ENCODE assay signal across 12 mouse cellular contexts in genomic region chr17:25555159-25555558, GRCm38 (mm10). TPM values are rescaled to one million over a fixed set of nuclear protein-coding genes. Genes with fewer than 3 reads are reported as not detected.
DNase-seq lines count a peak whose midpoint lies in the region; ATAC-seq and TF ChIP-seq lines count a peak whose summit lies in the region.
"Had no signal": no experiment of that assay in that cellular context is flagged by ENCODE, and none has a peak within 500 bp of the region (broad histone marks: within the 10 kb centered on the region; RNA-seq: fewer than 3 reads in every experiment).

No protein-coding gene starts in this region.

- WGBS in midbrain, postnatal 0 days = 68% methylated on average over 3 of the region's 3 CpGs
- WGBS in midbrain, embryonic 16.5 days = 60% methylated on average over 3 of the region's 3 CpGs
- 15% methylated on average over 3 of the region's 3 CpGs for WGBS in embryonic facial prominence, embryonic 12.5 days
- WGBS in hindbrain, embryonic 16.5 days = 59% methylated on average over 3 of the region's 3 CpGs

- H3K27ac ChIP-seq in midbrain, postnatal 0 days (ENCODE audit: low read depth, low read length) = peak overlapping the region; percentile 28; the same call in 1 of the 2 replicates
- no peak overlapping the region for H3K27ac ChIP-seq in midbrain, embryonic 16.5 days (ENCODE audit: low read length)
- peak overlapping the region; percentile 63 for H3K27ac ChIP-seq in embryonic facial prominence, embryonic 12.5 days
- peak overlapping the region; percentile 74; the same call in 1 of the 2 replicates for H3K27ac ChIP-seq in hindbrain, embryonic 16.5 days (ENCODE audit: low read depth, low read length)
- H3K27ac ChIP-seq: liver, embryonic 15.5 days had no signal

- no peak overlapping the region for H3K4me2 ChIP-seq in midbrain, postnatal 0 days (ENCODE audit: low read depth, low read length, poor library complexity, severe bottlenecking)
- no peak overlapping the region for H3K4me2 ChIP-seq in midbrain, embryonic 16.5 days (ENCODE audit: low read length)
- H3K4me2 ChIP-seq in embryonic facial prominence, embryonic 12.5 days (replicated peaks) = no peak overlapping the region
- H3K4me2 ChIP-seq in hindbrain, embryonic 16.5 days (ENCODE audit: low read length) = no peak overlapping the region
- H3K4me2 ChIP-seq: liver, embryonic 15.5 days had no signal

- peaks cover 15% of the 10 kb centered on the region for H3K4me1 ChIP-seq in midbrain, postnatal 0 days (ENCODE audit: insufficient read depth, low read length)
- peaks cover 15% of the 10 kb centered on the region for H3K4me1 ChIP-seq in midbrain, embryonic 16.5 days (ENCODE audit: control insufficient read depth, insufficient read depth, low read length)
- H3K4me1 ChIP-seq in embryonic facial prominence, embryonic 12.5 days = peaks cover 25% of the 10 kb centered on the region
- peaks cover 21% of the 10 kb centered on the region for H3K4me1 ChIP-seq in hindbrain, embryonic 16.5 days (ENCODE audit: control insufficient read depth, insufficient read depth, low read depth, low read length)
- H3K4me1 ChIP-seq: liver, embryonic 15.5 days had no signal

- TF ChIP-seq CTCF in midbrain, postnatal 0 days (IDR thresholded peaks at IDR 0.05) = no peak

- no peaks in the 10 kb centered on the region for H3K27me3 ChIP-seq in midbrain, postnatal 0 days (ENCODE audit: insufficient read depth, low read length)
- H3K27me3 ChIP-seq in midbrain, embryonic 16.5 days (ENCODE audit: control insufficient read depth, insufficient read depth, low read depth, low read length) = no peaks in the 10 kb centered on the region
- no peaks in the 10 kb centered on the region for H3K27me3 ChIP-seq in embryonic facial prominence, embryonic 12.5 days
- no peaks in the 10 kb centered on the region for H3K27me3 ChIP-seq in hindbrain, embryonic 16.5 days (replicated peaks; ENCODE audit: control insufficient read depth, insufficient read depth, low read length)

- H3K36me3 ChIP-seq in midbrain, postnatal 0 days (ENCODE audit: insufficient read depth, low read length) = no peaks in the 10 kb centered on the region
- H3K36me3 ChIP-seq in midbrain, embryonic 16.5 days (ENCODE audit: control insufficient read depth, insufficient read depth, low read length) = no peaks in the 10 kb centered on the region
- H3K36me3 ChIP-seq in embryonic facial prominence, embryonic 12.5 days = no peaks in the 10 kb centered on the region
- no peaks in the 10 kb centered on the region for H3K36me3 ChIP-seq in hindbrain, embryonic 16.5 days (ENCODE audit: control insufficient read depth, insufficient read depth, low read length)
- H3K36me3 ChIP-seq: liver, embryonic 15.5 days had no signal

- no peaks in the 10 kb centered on the region for H3K9me3 ChIP-seq in midbrain, postnatal 0 days (ENCODE audit: low read length)
- no peaks in the 10 kb centered on the region for H3K9me3 ChIP-seq in midbrain, embryonic 16.5 days (replicated peaks; ENCODE audit: control insufficient read depth, low read length, poor library complexity, severe bottlenecking)
- no peaks in the 10 kb centered on the region for H3K9me3 ChIP-seq in embryonic facial prominence, embryonic 12.5 days
- H3K9me3 ChIP-seq in hindbrain, embryonic 16.5 days (ENCODE audit: control insufficient read depth, low read length) = no peaks in the 10 kb centered on the region
- H3K9me3 ChIP-seq: liver, embryonic 15.5 days had no signal

- H3K4me3 ChIP-seq in midbrain, postnatal 0 days (ENCODE audit: low read depth, low read length) = no peak overlapping the region
- H3K4me3 ChIP-seq in midbrain, embryonic 16.5 days (ENCODE audit: low read depth, low read length) = no peak overlapping the region
- H3K4me3 ChIP-seq in embryonic facial prominence, embryonic 12.5 days = no peak overlapping the region
- H3K4me3 ChIP-seq in hindbrain, embryonic 16.5 days (ENCODE audit: low read length) = no peak overlapping the region
- H3K4me3 ChIP-seq: heart, adult 2 months; liver, embryonic 15.5 days had no signal

- ATAC-seq in midbrain, postnatal 0 days (ENCODE audit: low FRiP score) = no peak
- ATAC-seq in midbrain, embryonic 16.5 days = no peak
- ATAC-seq in embryonic facial prominence, embryonic 12.5 days (ENCODE audit: insufficient number of reproducible peaks, insufficient read depth, low FRiP score, low TSS enrichment) = peak; percentile 39; the same call in 1 of the 2 replicates
- no peak for ATAC-seq in hindbrain, embryonic 16.5 days
- no peak for ATAC-seq in frontal cortex, adult (ENCODE audit: low TSS enrichment)

- no peak for DNase-seq in midbrain, postnatal 0 days (ENCODE audit: low spot score)
- peak; percentile 9 for DNase-seq in yolk sac, embryonic 10.5 days (ENCODE audit: low spot score)
- no peak for DNase-seq in cerebellum, postnatal 25 days
- DNase-seq in natural killer cell, adult 2 months (ENCODE audit: low spot score in 2 of 2) = no peak
- DNase-seq: heart, adult 2 months; kidney, adult 18-20 months; thymus, postnatal 36 days had no signal

- no peak overlapping the region for H3K9ac ChIP-seq in midbrain, postnatal 0 days (replicated peaks; ENCODE audit: low read length, poor library complexity, severe bottlenecking)
- H3K9ac ChIP-seq in midbrain, embryonic 16.5 days (ENCODE audit: low read depth, low read length) = no peak overlapping the region; the same call in 1 of the 2 replicates
- no peak overlapping the region for H3K9ac ChIP-seq in embryonic facial prominence, embryonic 12.5 days
- no peak overlapping the region for H3K9ac ChIP-seq in hindbrain, embryonic 16.5 days (ENCODE audit: low read depth, low read length)
- H3K9ac ChIP-seq: liver, embryonic 15.5 days had no signal

RNA-seq across cellular contexts. Expression of gene Sox8, which starts 15.3 kb away (rescaled TPM):
- 21.5 and 31.0 TPM in 2 replicates for total RNA-seq in midbrain, postnatal 0 days (2014; rRNA removed)
- 16.3 and 19.9 TPM in 2 replicates for polyA plus RNA-seq in midbrain, postnatal 0 days (2015; fragmentation: Nextera tagmentation; extraction: Ambion mirVana)
- polyA plus RNA-seq in midbrain, embryonic 16.5 days (2015; fragmentation: Nextera tagmentation; extraction: Ambion mirVana) = 10.1 and 16.2 TPM in 2 replicates
- polyA plus RNA-seq in embryonic facial prominence, embryonic 12.5 days (2016; fragmentation: Nextera tagmentation; extraction: Ambion mirVana) = 11.8 and 13.2 TPM in 2 replicates
- polyA plus RNA-seq in hindbrain, embryonic 16.5 days (2015; fragmentation: Nextera tagmentation; extraction: Ambion mirVana) = 24.2 and 25.1 TPM in 2 replicates

RNA-seq across cellular contexts. Expression of gene Lmf1, which starts 23.7 kb away (rescaled TPM):
- 27.3 and 27.6 TPM in 2 replicates for total RNA-seq in midbrain, postnatal 0 days (2014; rRNA removed)
- 19.8 and 23.0 TPM in 2 replicates for polyA plus RNA-seq in midbrain, postnatal 0 days (2015; fragmentation: Nextera tagmentation; extraction: Ambion mirVana)
- 20.4 and 20.6 TPM in 2 replicates for polyA plus RNA-seq in midbrain, embryonic 16.5 days (2015; fragmentation: Nextera tagmentation; extraction: Ambion mirVana)
- polyA plus RNA-seq in embryonic facial prominence, embryonic 12.5 days (2016; fragmentation: Nextera tagmentation; extraction: Ambion mirVana) = 29.4 and 31.4 TPM in 2 replicates
- polyA plus RNA-seq in hindbrain, embryonic 16.5 days (2015; fragmentation: Nextera tagmentation; extraction: Ambion mirVana) = 27.7 and 28.2 TPM in 2 replicates

RNA-seq across cellular contexts. Expression of gene Sstr5, which starts 58.1 kb away (rescaled TPM):
- total RNA-seq in midbrain, postnatal 0 days (2014; rRNA removed) = 1.9 and 2.0 TPM in 2 replicates
- 1.7 and 2.4 TPM in 2 replicates for polyA plus RNA-seq in midbrain, postnatal 0 days (2015; fragmentation: Nextera tagmentation; extraction: Ambion mirVana)
- 0.88 and 1.4 TPM in 2 replicates for polyA plus RNA-seq in midbrain, embryonic 16.5 days (2015; fragmentation: Nextera tagmentation; extraction: Ambion mirVana)
- 0.47 and 0.55 TPM in 2 replicates for polyA plus RNA-seq in embryonic facial prominence, embryonic 12.5 days (2016; fragmentation: Nextera tagmentation; extraction: Ambion mirVana)
- 1.0 TPM in 2 replicates for polyA plus RNA-seq in hindbrain, embryonic 16.5 days (2015; fragmentation: Nextera tagmentation; extraction: Ambion mirVana)
- total RNA-seq: heart, adult 2 months had no signal
- polyA plus RNA-seq: heart, adult 2 months; liver, embryonic 15.5 days had no signal
